In the genomic region with DNA sequence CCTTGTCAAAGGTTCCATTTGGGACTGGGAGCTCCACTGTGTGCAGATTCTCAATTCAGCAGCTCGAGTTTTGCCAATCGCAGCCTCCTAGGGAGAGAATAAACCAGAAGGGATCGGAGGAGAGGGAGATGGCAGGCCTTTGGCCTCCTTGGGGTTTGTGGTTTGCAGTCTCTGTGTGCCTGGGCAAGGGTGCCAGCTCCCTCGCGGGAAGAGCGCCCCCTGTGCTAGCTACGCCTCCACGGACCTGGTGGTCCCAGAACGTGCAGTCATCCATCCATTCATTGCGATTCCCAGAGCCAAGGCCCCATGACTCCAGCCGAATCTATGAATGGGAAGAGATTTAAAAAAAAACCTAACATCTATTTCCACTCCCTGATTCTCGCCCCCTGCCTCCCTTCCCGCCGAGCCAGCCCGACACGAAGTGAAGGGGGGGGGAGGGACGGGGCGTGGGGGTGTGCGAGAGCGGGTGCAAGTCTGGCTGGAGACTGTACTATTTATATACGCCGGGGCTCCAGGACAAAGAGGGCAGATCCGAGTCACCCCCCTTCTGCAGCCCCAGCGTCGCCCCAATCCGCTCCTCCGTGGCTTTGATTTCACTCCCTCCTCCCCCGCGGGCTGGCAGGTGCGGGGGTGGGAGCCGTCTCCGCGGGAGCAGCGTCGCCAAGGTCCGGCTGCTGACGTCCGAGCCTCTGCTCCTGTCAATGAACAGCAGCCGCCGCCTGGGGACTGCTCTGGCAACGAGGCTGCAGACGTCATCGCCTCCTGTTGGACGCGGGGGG, we compare ENCODE assay signal across 9 mouse cellular contexts. TPM values are rescaled to one million over a fixed set of nuclear protein-coding genes. Genes with fewer than 3 reads are reported as not detected.
DNase-seq lines count a peak whose midpoint lies in the region; ATAC-seq and TF ChIP-seq lines count a peak whose summit lies in the region.
"Had no signal": no experiment of that assay in that cellular context is flagged by ENCODE, and none has a peak within 500 bp of the region (broad histone marks: within the 10 kb centered on the region; RNA-seq: fewer than 3 reads in every experiment).

No protein-coding gene starts in this region.

- peak; percentile 68; the same call in 1 of the 2 replicates for TF ChIP-seq CTCF in embryonic fibroblast, embryonic 13.5 days (IDR thresholded peaks at IDR 0.05; ENCODE audit: borderline replicate concordance, insufficient read depth, low read length)
- TF ChIP-seq CTCF in liver, adult 2 months (IDR thresholded peaks at IDR 0.05; ENCODE audit: low read depth, low read length) = no peak

- H3K9ac ChIP-seq in heart, embryonic 11.5 days (ENCODE audit: low read depth, low read length) = peak overlapping the region; percentile 61; the same call in 1 of the 2 replicates
- peak overlapping the region; percentile 63 for H3K9ac ChIP-seq in kidney, embryonic 16.5 days (replicated peaks; ENCODE audit: low read length)
- H3K9ac ChIP-seq in liver, adult 2 months (ENCODE audit: low read depth, low read length) = no peak overlapping the region
- H3K9ac ChIP-seq in neural tube, embryonic 11.5 days (ENCODE audit: low read length) = peak overlapping the region; percentile 62

- DNase-seq in liver, adult 2 months (ENCODE audit: extremely low read depth, low read depth, low spot score) = no peak
- DNase-seq in neural tube, embryonic 11.5 days (ENCODE audit: low spot score) = peak; percentile 81
- peak; percentile 37 for DNase-seq in thymus, postnatal 25 days

- H3K4me3 ChIP-seq in megakaryocyte, embryonic 14.5 days (replicated peaks) = peak overlapping the region; percentile 85
- H3K4me3 ChIP-seq in embryonic fibroblast, embryonic 13.5 days (ENCODE audit: insufficient read depth, low read length) = peak overlapping the region; percentile 23
- peak overlapping the region; percentile 56 for H3K4me3 ChIP-seq in heart, embryonic 11.5 days (ENCODE audit: low read depth, low read length)
- H3K4me3 ChIP-seq in kidney, embryonic 16.5 days (ENCODE audit: low read length) = peak overlapping the region; percentile 55
- H3K4me3 ChIP-seq in liver, adult 2 months (ENCODE audit: insufficient read depth, low read depth, low read length) = peak overlapping the region; percentile 24; the same call in 1 of the 2 replicates
- H3K4me3 ChIP-seq in neural tube, embryonic 11.5 days (ENCODE audit: low read depth, low read length) = peak overlapping the region; percentile 46

- H3K79me2 ChIP-seq in liver, adult 2 months (ENCODE audit: control insufficient read depth, insufficient read depth, low read length) = no peaks in the 10 kb centered on the region

- H3K27me3 ChIP-seq in megakaryocyte, embryonic 14.5 days (replicated peaks) = peaks cover 78% of the 10 kb centered on the region
- peaks cover 48% of the 10 kb centered on the region for H3K27me3 ChIP-seq in heart, embryonic 11.5 days (ENCODE audit: control insufficient read depth, insufficient read depth, low read length)
- peaks cover 34% of the 10 kb centered on the region for H3K27me3 ChIP-seq in kidney, embryonic 16.5 days (ENCODE audit: insufficient read depth, low read length)
- H3K27me3 ChIP-seq in liver, adult 2 months (ENCODE audit: control insufficient read depth, insufficient read depth, low read length) = peaks cover 3% of the 10 kb centered on the region; the same call in 1 of the 2 replicates
- peaks cover 24% of the 10 kb centered on the region for H3K27me3 ChIP-seq in neural tube, embryonic 11.5 days (ENCODE audit: control insufficient read depth, insufficient read depth, low read length)

- H3K4me2 ChIP-seq in heart, embryonic 11.5 days = peak overlapping the region; percentile 90
- peak overlapping the region; percentile 99 for H3K4me2 ChIP-seq in kidney, embryonic 16.5 days (replicated peaks; ENCODE audit: low read depth, low read length)
- H3K4me2 ChIP-seq in neural tube, embryonic 11.5 days (ENCODE audit: low read depth) = peak overlapping the region; percentile 92

- no peak for ATAC-seq in megakaryocyte, adult 5-6 weeks (ENCODE audit: poor library complexity, severe bottlenecking)
- peak; percentile 75 for ATAC-seq in heart, embryonic 11.5 days (replicated peaks; ENCODE audit: insufficient number of reproducible peaks, low FRiP score, low TSS enrichment)
- peak; percentile 91 for ATAC-seq in kidney, embryonic 16.5 days (ENCODE audit: low FRiP score, low TSS enrichment)
- ATAC-seq in neural tube, embryonic 11.5 days (ENCODE audit: insufficient read depth, low FRiP score, low TSS enrichment) = peak; percentile 73

- peaks cover 22% of the 10 kb centered on the region for H3K4me1 ChIP-seq in megakaryocyte, embryonic 14.5 days
- H3K4me1 ChIP-seq in embryonic fibroblast, embryonic 13.5 days (ENCODE audit: control insufficient read depth, insufficient read depth, low read length) = peaks cover 3% of the 10 kb centered on the region; the same call in 1 of the 2 replicates
- peaks cover 19% of the 10 kb centered on the region for H3K4me1 ChIP-seq in heart, embryonic 11.5 days (ENCODE audit: control insufficient read depth, insufficient read depth, low read length)
- H3K4me1 ChIP-seq in kidney, embryonic 16.5 days (ENCODE audit: insufficient read depth, low read length) = peaks cover 21% of the 10 kb centered on the region
- peaks cover 8% of the 10 kb centered on the region; the same call in 1 of the 2 replicates for H3K4me1 ChIP-seq in liver, adult 2 months (ENCODE audit: control insufficient read depth, insufficient read depth, low read length)
- peaks cover 17% of the 10 kb centered on the region for H3K4me1 ChIP-seq in neural tube, embryonic 11.5 days (ENCODE audit: control insufficient read depth, insufficient read depth, low read length)

- TF ChIP-seq POLR2A in embryonic fibroblast, embryonic 13.5 days (IDR thresholded peaks at IDR 0.05; ENCODE audit: low read depth, low read length) = no peak
- TF ChIP-seq POLR2A in liver, adult 2 months (IDR thresholded peaks at IDR 0.05; ENCODE audit: extremely low read depth, insufficient read depth, low read length) = no peak

- no peaks in the 10 kb centered on the region for H3K9me3 ChIP-seq in megakaryocyte, embryonic 14.5 days
- no peaks in the 10 kb centered on the region for H3K9me3 ChIP-seq in heart, embryonic 11.5 days (replicated peaks; ENCODE audit: control insufficient read depth, low read length)
- no peaks in the 10 kb centered on the region for H3K9me3 ChIP-seq in kidney, embryonic 16.5 days (ENCODE audit: low read length)
- H3K9me3 ChIP-seq in neural tube, embryonic 11.5 days (ENCODE audit: control insufficient read depth, low read length) = no peaks in the 10 kb centered on the region

- H3K27ac ChIP-seq in embryonic fibroblast, embryonic 13.5 days (ENCODE audit: insufficient read depth, low read length) = peak overlapping the region; percentile 0; the same call in 1 of the 2 replicates
- 0 out of 2 replicates have a peak overlapping the region, but pooled peaks have one; percentile 10 for H3K27ac ChIP-seq in heart, embryonic 11.5 days (ENCODE audit: low read depth, low read length)
- H3K27ac ChIP-seq in kidney, embryonic 16.5 days (ENCODE audit: low read length) = no peak overlapping the region
- no peak overlapping the region for H3K27ac ChIP-seq in liver, adult 2 months (replicated peaks; ENCODE audit: insufficient read depth, low read depth, low read length)
- H3K27ac ChIP-seq in neural tube, embryonic 11.5 days (ENCODE audit: low read depth, low read length) = no peak overlapping the region

- H3K36me3 ChIP-seq in megakaryocyte, embryonic 14.5 days (replicated peaks; ENCODE audit: low read length) = no peaks in the 10 kb centered on the region
- no peaks in the 10 kb centered on the region for H3K36me3 ChIP-seq in heart, embryonic 11.5 days (ENCODE audit: control insufficient read depth, insufficient read depth, low read length)
- H3K36me3 ChIP-seq in kidney, embryonic 16.5 days (ENCODE audit: insufficient read depth, low read length) = no peaks in the 10 kb centered on the region
- no peaks in the 10 kb centered on the region for H3K36me3 ChIP-seq in liver, adult 2 months (ENCODE audit: control insufficient read depth, insufficient read depth, low read length)
- no peaks in the 10 kb centered on the region for H3K36me3 ChIP-seq in neural tube, embryonic 11.5 days (ENCODE audit: control insufficient read depth, insufficient read depth, low read length)

- WGBS in heart, embryonic 11.5 days (ENCODE audit: insufficient replicate concordance) = 2% methylated on average over 32 of the region's 45 CpGs
- under 1% methylated on average over 34 of the region's 45 CpGs for WGBS in kidney, embryonic 16.5 days
- 3% methylated on average over 44 of the region's 45 CpGs for WGBS in liver, adult 2 months
- under 1% methylated on average over 43 of the region's 45 CpGs for WGBS in neural tube, embryonic 11.5 days

RNA-seq across cellular contexts. Expression of a gene that starts 0.6 kb away (rescaled TPM):
- polyA plus RNA-seq in megakaryocyte, embryonic 14.5 days (2012; ENCODE audit: insufficient read depth, low replicate concordance) = 3.9 and 11.5 TPM in 2 replicates
- 0.27 TPM in 1 of 2 replicates, not detected in the other for total RNA-seq in megakaryocyte, adult 5-6 weeks (2015)
- total RNA-seq in megakaryocyte, adult 5-6 weeks (2017) = 0.04 and 0.07 TPM in 2 replicates
- polyA plus RNA-seq in embryonic fibroblast, embryonic 13.5 days (2011; ENCODE audit: insufficient read length, low read depth, missing spikeins) = 7.9 and 9.3 TPM in 2 replicates
- 3.0 and 4.1 TPM in 2 replicates for polyA plus RNA-seq in heart, embryonic 11.5 days (2014; fragmentation: Nextera tagmentation; extraction: Ambion mirVana)
- polyA plus RNA-seq in kidney, embryonic 16.5 days (2015; fragmentation: Nextera tagmentation; extraction: Ambion mirVana) = 1.3 and 1.8 TPM in 2 replicates
- 0.28 and 0.54 TPM in 2 replicates for total RNA-seq in liver, adult 2 months (2014; rRNA removed)
- 0.52 and 0.56 TPM in 2 replicates for polyA plus RNA-seq in liver, adult 2 months (2012; rRNA removed)
- 5.9 and 7.5 TPM in 2 replicates for polyA plus RNA-seq in neural tube, embryonic 11.5 days (2014; fragmentation: Nextera tagmentation; extraction: Ambion mirVana)

RNA-seq across cellular contexts. Expression of a gene that starts 42.2 kb away (rescaled TPM):
- not detected in 2 replicates for polyA plus RNA-seq in megakaryocyte, embryonic 14.5 days (2012; ENCODE audit: insufficient read depth, low replicate concordance)
- 0.13 and 0.25 TPM in 2 replicates for total RNA-seq in megakaryocyte, adult 5-6 weeks (2015)
- total RNA-seq in megakaryocyte, adult 5-6 weeks (2017) = not detected in 2 replicates
- polyA plus RNA-seq in embryonic fibroblast, embryonic 13.5 days (2011; ENCODE audit: insufficient read length, low read depth, missing spikeins) = 3.7 and 4.0 TPM in 2 replicates
- not detected in 2 replicates for polyA plus RNA-seq in heart, embryonic 11.5 days (2014; fragmentation: Nextera tagmentation; extraction: Ambion mirVana)
- polyA plus RNA-seq in kidney, embryonic 16.5 days (2015; fragmentation: Nextera tagmentation; extraction: Ambion mirVana) = not detected in 2 replicates
- total RNA-seq in liver, adult 2 months (2014; rRNA removed) = not detected in 2 replicates
- polyA plus RNA-seq in liver, adult 2 months (2012; rRNA removed) = not detected in 2 replicates
- not detected in 2 replicates for polyA plus RNA-seq in neural tube, embryonic 11.5 days (2014; fragmentation: Nextera tagmentation; extraction: Ambion mirVana)
- polyA plus RNA-seq: testis, adult 2 months had no signal

Comparison
In these comparisons a context has a peak if more than half of its experiments do, and no peak if none do; other contexts are left out.
1. H3K4me3 ChIP-seq: peak in every context shown above with its lines; median percentile 85 in megakaryocyte, embryonic 14.5 days; 56 in heart, embryonic 11.5 days; 55 in kidney, embryonic 16.5 days; 46 in neural tube, embryonic 11.5 days; 24 in liver, adult 2 months; 23 in embryonic fibroblast, embryonic 13.5 days.
2. H3K27ac ChIP-seq: peak in embryonic fibroblast, embryonic 13.5 days (single experiment) and heart, embryonic 11.5 days (single experiment); none in kidney, embryonic 16.5 days (single experiment), liver, adult 2 months (single experiment) and neural tube, embryonic 11.5 days (single experiment).
3. Peak in every context shown above with its lines, with median percentiles within 50 percentile points of each other: H3K4me2 ChIP-seq.